Mouse (Mus musculus): ENCODE data around the gene Trcg1. TPM values are rescaled to one million over a fixed set of nuclear protein-coding genes. Genes with fewer than 3 reads are reported as not detected.

Trcg1 gene
- polyA plus RNA-seq, 1 experiment from 2014 or later: not detected

DNA sequence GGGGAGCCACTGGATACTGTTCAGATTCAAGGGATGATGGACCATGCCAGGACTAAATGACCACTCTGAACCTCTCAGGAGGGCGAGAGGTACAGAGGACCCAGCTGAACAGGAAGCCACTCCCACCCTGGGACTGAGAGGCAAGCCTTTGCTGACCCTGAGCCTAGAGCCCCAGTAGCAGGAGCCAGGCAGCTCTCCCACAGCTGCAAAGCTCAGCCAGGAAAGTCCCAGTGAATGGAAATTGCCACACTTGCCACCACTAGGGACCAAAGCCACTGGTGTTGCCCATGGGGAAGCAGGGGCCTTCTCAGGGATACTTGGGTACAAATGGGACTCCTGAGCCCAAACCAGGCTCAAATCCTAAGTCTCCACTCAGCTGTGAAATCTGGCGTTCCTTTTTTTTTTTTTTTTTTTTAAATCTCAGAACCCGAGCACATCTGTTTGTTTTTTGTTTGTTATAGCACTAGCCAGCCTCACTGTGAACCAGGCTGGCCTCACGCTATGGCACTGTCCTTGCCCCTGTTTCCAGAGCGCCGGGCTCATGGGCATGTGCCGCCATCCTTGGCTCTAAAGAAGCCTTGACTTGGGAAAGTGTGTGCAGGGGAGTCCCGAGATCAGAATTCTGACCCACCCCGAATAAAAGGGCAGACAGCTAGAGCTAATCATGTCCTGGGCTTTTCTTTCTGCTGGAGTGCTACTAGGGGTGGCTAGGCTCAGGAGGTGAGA is 35.6 kb downstream of the Trcg1 start:
- Histone ChIP-seq H3K4me3 (ENCODE audit: low read depth, low read length) (no peak overlapping the region), H3K36me3 (ENCODE audit: control insufficient read depth, insufficient read depth, low read length) (no peaks in the 10 kb centered on the region), H3K9me3 (ENCODE audit: control insufficient read depth, low read length) (no peaks in the 10 kb centered on the region), H3K4me1 (replicated peaks; ENCODE audit: control insufficient read depth, insufficient read depth, low read length) (peaks cover 10% of the 10 kb centered on the region), H3K27me3 (ENCODE audit: control insufficient read depth, insufficient read depth, low read length) (no peaks in the 10 kb centered on the region), H3K27ac (ENCODE audit: low read depth, low read length) (no peak overlapping the region), H3K4me2 (replicated peaks; ENCODE audit: low read depth, low read length) (no peak overlapping the region), H3K9ac (ENCODE audit: low read depth, low read length) (no peak overlapping the region)
- ATAC-seq (ENCODE audit: low FRiP score) (no peak), DNase-seq (ENCODE audit: low spot score) (no peak)
- WGBS: 54% methylated on average over 9 of the region's 9 CpGs

DNA sequence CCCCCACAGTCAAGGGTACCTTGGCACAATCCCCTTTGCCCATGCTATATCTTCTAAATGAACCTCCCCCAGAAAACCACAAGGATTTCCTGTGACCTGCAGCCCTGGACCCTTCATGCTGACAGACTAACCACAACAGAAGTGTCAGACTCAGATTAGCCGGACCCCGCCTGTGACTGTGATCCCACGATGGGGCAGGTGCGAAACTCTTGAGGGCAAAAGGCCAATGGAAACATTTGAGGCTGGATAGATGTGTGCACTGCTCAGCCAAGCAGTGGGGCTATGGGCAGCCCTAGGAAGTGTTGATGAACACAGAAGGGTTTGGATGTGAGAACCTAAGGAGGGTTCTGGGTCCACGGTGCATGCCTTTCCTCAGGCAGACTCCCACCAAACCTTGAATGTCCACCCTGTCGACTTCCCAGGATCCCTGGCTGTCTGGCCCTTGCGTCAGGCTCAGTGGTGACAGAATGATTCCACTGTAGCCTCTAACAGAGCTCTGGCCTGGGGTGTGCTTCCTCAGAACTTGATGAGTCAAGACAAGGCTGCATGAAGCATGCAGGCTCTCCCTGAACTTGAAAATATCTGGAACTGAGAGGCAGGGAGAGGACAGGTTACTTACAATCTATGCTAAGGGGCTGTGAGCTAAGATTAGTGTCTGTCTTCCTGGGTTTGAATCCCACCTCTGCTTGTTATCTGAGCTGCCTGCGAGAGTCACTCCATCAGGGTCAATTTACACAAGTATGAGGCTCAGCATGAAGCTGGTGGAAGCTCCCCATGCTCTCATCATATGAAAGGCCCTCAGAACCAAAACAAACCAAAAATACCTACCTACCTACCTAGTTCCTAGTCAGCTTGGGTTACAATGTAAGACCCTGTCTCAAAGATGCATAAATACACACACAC is 36.8 kb downstream of the Trcg1 start:
- H3K9me3 ChIP-seq (ENCODE audit: control insufficient read depth, low read length): no peaks in the 10 kb centered on the region
- DNase-seq (ENCODE audit: low spot score) (no peak), ATAC-seq (ENCODE audit: low FRiP score) (no peak)
- H3K4me1 ChIP-seq (replicated peaks; ENCODE audit: control insufficient read depth, insufficient read depth, low read length): 0 out of 2 replicates have a peak, but pooled peaks cover 5% of the 10 kb centered on the region
- H3K4me2 ChIP-seq (replicated peaks; ENCODE audit: low read depth, low read length): no peak overlapping the region
- 51% methylated on average over 8 of the region's 8 CpGs for WGBS
- no peak overlapping the region for H3K4me3 ChIP-seq (ENCODE audit: low read depth, low read length)
- no peak overlapping the region for H3K9ac ChIP-seq (ENCODE audit: low read depth, low read length)
- no peaks in the 10 kb centered on the region for H3K27me3 ChIP-seq (ENCODE audit: control insufficient read depth, insufficient read depth, low read length)
- H3K36me3 ChIP-seq (ENCODE audit: control insufficient read depth, insufficient read depth, low read length): no peaks in the 10 kb centered on the region
- no peak overlapping the region for H3K27ac ChIP-seq (ENCODE audit: low read depth, low read length)

DNA sequence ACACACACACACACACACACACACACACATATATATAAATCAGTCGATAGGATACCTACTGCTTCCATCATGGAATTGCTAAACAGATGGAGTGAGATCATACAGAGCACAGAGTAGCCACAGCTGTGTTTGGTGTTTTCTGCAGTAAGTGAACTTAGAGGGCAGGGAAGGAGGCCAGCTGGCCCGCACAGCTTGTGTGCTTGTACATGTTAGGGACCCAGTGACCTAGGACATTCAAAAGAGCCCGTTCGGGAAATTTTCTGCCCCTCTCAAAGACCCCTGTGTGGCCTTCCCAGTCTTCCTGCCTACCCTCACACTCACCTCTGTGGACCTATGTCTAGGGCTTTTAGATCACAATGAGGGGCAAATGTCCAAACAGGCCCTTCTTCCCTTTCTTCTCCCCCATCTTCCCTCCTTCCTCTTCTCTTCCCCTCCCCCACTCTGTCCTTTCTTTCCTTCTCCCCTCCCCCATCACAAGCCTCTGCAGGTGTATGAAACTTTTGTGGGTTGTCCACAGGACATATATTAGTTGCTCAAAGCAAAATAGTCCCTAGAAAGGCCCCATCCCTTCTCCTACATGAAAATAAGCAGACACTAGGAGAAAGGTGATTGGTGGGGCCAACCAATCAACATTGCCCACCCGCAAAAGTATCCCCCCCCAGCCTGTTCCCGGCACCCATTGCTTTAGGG is 37.6 kb downstream of the Trcg1 start:
- no peak for ATAC-seq (ENCODE audit: low FRiP score)
- H3K27me3 ChIP-seq (ENCODE audit: control insufficient read depth, insufficient read depth, low read length): no peaks in the 10 kb centered on the region
- WGBS: 21% methylated on average over 6 of the region's 6 CpGs
- 0 out of 2 replicates have a peak, but pooled peaks cover 5% of the 10 kb centered on the region for H3K4me1 ChIP-seq (replicated peaks; ENCODE audit: control insufficient read depth, insufficient read depth, low read length)
- no peak overlapping the region for H3K27ac ChIP-seq (ENCODE audit: low read depth, low read length)
- no peaks in the 10 kb centered on the region for H3K36me3 ChIP-seq (ENCODE audit: control insufficient read depth, insufficient read depth, low read length)
- no peak overlapping the region for H3K9ac ChIP-seq (ENCODE audit: low read depth, low read length)
- no peak overlapping the region for H3K4me2 ChIP-seq (replicated peaks; ENCODE audit: low read depth, low read length)
- no peaks in the 10 kb centered on the region for H3K9me3 ChIP-seq (ENCODE audit: control insufficient read depth, low read length)
- H3K4me3 ChIP-seq (ENCODE audit: low read depth, low read length): no peak overlapping the region
- DNase-seq (ENCODE audit: low spot score): peak; percentile 13

DNA sequence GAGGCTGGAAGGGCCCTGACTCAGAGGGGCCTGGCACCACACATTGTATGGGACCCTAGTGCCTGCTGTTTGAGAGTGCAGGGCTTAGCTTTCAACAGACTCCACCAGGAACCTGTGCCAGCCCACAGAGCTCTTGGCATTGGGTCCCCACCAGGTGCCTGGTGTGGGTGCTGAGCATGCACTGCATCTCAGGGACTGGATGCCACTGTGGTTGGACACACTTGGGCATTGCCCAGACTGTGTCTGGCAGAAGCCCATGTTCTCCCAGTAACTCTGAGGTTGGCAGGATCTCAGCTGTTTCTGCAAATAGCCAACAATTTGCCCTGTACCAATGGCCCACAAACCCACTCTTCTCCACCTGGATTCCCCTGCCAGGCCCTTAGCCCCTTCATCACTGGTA is 40.0 kb downstream of the Trcg1 start:
- H3K9ac ChIP-seq (ENCODE audit: low read depth, low read length): no peak overlapping the region
- H3K4me2 ChIP-seq (replicated peaks; ENCODE audit: low read depth, low read length): no peak overlapping the region
- ATAC-seq (ENCODE audit: low FRiP score) (no peak), DNase-seq (ENCODE audit: low spot score) (no peak)
- no peak overlapping the region for H3K27ac ChIP-seq (ENCODE audit: low read depth, low read length)
- no peaks in the 10 kb centered on the region for H3K4me1 ChIP-seq (replicated peaks; ENCODE audit: control insufficient read depth, insufficient read depth, low read length)
- H3K4me3 ChIP-seq (ENCODE audit: low read depth, low read length): no peak overlapping the region
- no peaks in the 10 kb centered on the region for H3K36me3 ChIP-seq (ENCODE audit: control insufficient read depth, insufficient read depth, low read length)
- H3K27me3 ChIP-seq (ENCODE audit: control insufficient read depth, insufficient read depth, low read length): no peaks in the 10 kb centered on the region
- H3K9me3 ChIP-seq (ENCODE audit: control insufficient read depth, low read length): no peaks in the 10 kb centered on the region

DNA sequence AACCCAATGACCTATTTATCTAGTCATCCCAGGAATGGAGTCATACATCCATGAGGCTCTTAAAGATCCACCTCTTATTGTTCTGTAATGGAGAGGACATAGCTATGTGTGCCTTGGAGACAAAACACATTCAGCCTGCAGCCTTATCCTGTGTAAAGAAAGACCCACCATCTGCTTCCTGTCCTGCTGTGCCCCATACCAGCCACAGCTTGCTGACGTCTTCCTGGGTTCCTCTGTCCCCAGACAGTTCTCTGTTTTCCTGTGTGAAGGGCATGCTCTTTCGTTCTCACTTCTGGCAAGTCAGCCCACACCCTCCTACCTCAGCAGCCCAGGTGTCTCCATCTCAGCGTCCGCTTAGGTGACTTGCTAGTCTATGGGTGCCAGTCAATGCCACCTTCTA is 41.9 kb downstream of the Trcg1 start:
- H3K9ac ChIP-seq (ENCODE audit: low read depth, low read length): no peak overlapping the region
- DNase-seq (ENCODE audit: low spot score) (no peak), ATAC-seq (ENCODE audit: low FRiP score) (no peak)
- no peaks in the 10 kb centered on the region for H3K9me3 ChIP-seq (ENCODE audit: control insufficient read depth, low read length)
- no peaks in the 10 kb centered on the region for H3K36me3 ChIP-seq (ENCODE audit: control insufficient read depth, insufficient read depth, low read length)
- no peak overlapping the region for H3K4me2 ChIP-seq (replicated peaks; ENCODE audit: low read depth, low read length)
- H3K27ac ChIP-seq (ENCODE audit: low read depth, low read length): no peak overlapping the region
- H3K27me3 ChIP-seq (ENCODE audit: control insufficient read depth, insufficient read depth, low read length): no peaks in the 10 kb centered on the region
- no peaks in the 10 kb centered on the region for H3K4me1 ChIP-seq (replicated peaks; ENCODE audit: control insufficient read depth, insufficient read depth, low read length)
- no peak overlapping the region for H3K4me3 ChIP-seq (ENCODE audit: low read depth, low read length)
- 65% methylated on average over 4 of the region's 4 CpGs for WGBS

DNA sequence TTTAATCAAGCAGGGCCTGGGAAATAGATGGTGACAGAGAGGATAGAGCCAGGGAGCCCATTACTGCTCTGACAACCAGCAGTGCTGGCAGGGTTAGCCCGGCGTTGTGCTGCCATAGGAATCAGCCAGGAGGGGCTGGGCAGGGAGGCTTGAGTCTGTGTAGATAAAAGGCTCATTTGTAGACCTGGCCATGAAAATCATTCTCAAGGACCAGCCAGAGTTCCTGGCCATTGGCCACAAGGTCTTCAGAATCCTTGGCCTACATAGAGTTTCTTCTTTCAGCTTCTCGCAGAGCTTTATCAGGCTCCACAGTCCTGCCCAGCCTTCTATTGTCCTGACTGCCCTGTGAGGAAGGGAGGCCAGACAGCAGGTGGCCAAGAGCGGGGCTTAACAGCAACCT is 43.1 kb downstream of the Trcg1 start:
- Histone ChIP-seq H3K4me2 (replicated peaks; ENCODE audit: low read depth, low read length) (no peak overlapping the region), H3K27me3 (ENCODE audit: control insufficient read depth, insufficient read depth, low read length) (no peaks in the 10 kb centered on the region), H3K27ac (ENCODE audit: low read depth, low read length) (no peak overlapping the region), H3K36me3 (ENCODE audit: control insufficient read depth, insufficient read depth, low read length) (no peaks in the 10 kb centered on the region), H3K4me3 (ENCODE audit: low read depth, low read length) (no peak overlapping the region), H3K9me3 (ENCODE audit: control insufficient read depth, low read length) (no peaks in the 10 kb centered on the region), H3K4me1 (replicated peaks; ENCODE audit: control insufficient read depth, insufficient read depth, low read length) (no peaks in the 10 kb centered on the region), H3K9ac (ENCODE audit: low read depth, low read length) (no peak overlapping the region)
- 79% methylated on average over 4 of the region's 4 CpGs for WGBS
- DNase-seq (ENCODE audit: low spot score) (no peak), ATAC-seq (ENCODE audit: low FRiP score) (no peak)

DNA sequence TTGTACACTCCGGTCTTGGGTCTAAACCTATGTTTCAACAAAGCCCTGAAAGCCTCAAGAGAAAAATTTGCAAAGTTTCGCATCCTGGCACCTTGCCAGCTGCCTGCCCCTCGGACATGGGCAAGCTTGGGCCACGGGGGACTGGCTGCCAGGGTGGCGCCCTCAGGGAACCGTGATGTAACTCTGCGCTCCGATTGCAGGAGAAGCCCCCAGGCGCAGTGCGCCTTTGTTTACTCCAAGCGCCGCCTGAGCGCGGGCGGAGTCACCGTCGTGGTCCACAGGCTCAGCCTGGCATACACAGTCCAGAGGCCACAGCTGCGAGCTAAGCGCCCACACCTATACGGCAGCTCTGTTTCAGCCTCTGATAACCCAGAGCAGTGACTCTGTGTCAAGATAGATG is 45.2 kb downstream of the Trcg1 start:
- 12% methylated on average over 20 of the region's 20 CpGs for WGBS
- H3K27ac ChIP-seq (ENCODE audit: low read depth, low read length): no peak overlapping the region
- no peaks in the 10 kb centered on the region for H3K9me3 ChIP-seq (ENCODE audit: control insufficient read depth, low read length)
- H3K4me1 ChIP-seq (replicated peaks; ENCODE audit: control insufficient read depth, insufficient read depth, low read length): no peaks in the 10 kb centered on the region
- ATAC-seq (ENCODE audit: low FRiP score) (no peak), DNase-seq (ENCODE audit: low spot score) (peak; percentile 53)
- H3K36me3 ChIP-seq (ENCODE audit: control insufficient read depth, insufficient read depth, low read length): no peaks in the 10 kb centered on the region
- no peak overlapping the region for H3K4me3 ChIP-seq (ENCODE audit: low read depth, low read length)
- peak overlapping the region; percentile 34 for H3K4me2 ChIP-seq (replicated peaks; ENCODE audit: low read depth, low read length)
- no peaks in the 10 kb centered on the region for H3K27me3 ChIP-seq (ENCODE audit: control insufficient read depth, insufficient read depth, low read length)
- H3K9ac ChIP-seq (ENCODE audit: low read depth, low read length): no peak overlapping the region

- Histone ChIP-seq H3K4me2 (replicated peaks; ENCODE audit: low read depth, low read length) (no peak overlapping the region), H3K36me3 (ENCODE audit: control insufficient read depth, insufficient read depth, low read length) (no peaks in the 10 kb centered on the region), H3K9me3 (ENCODE audit: control insufficient read depth, low read length) (no peaks in the 10 kb centered on the region), H3K27me3 (ENCODE audit: control insufficient read depth, insufficient read depth, low read length) (no peaks in the 10 kb centered on the region), H3K27ac (ENCODE audit: low read depth, low read length) (no peak overlapping the region), H3K9ac (ENCODE audit: low read depth, low read length) (no peak overlapping the region), H3K4me3 (ENCODE audit: low read depth, low read length) (no peak overlapping the region), H3K4me1 (replicated peaks; ENCODE audit: control insufficient read depth, insufficient read depth, low read length) (no peaks in the 10 kb centered on the region)
- ATAC-seq (ENCODE audit: low FRiP score) (no peak), DNase-seq (ENCODE audit: low spot score) (no peak)
- 90% methylated on average over 3 of the region's 3 CpGs for WGBS
These were observed 46.3 kb downstream of the Trcg1 start for GRCm38 (mm10) chr9:57282686-57283085.
